Mouse (Mus musculus) lung, postnatal 14 days (tissue): Measurements from ENCODE around the gene Edil3.
"Not testable (repeated sequence)": the region's sequence is repeated elsewhere in the genome, so short reads cannot be mapped to it uniquely, and the experiment has no call there.

Source experiments
- DNase-seq: peaks from one replicate; pipeline ENCODE4 v3.0.0; 2021

Edil3 gene

DNA sequence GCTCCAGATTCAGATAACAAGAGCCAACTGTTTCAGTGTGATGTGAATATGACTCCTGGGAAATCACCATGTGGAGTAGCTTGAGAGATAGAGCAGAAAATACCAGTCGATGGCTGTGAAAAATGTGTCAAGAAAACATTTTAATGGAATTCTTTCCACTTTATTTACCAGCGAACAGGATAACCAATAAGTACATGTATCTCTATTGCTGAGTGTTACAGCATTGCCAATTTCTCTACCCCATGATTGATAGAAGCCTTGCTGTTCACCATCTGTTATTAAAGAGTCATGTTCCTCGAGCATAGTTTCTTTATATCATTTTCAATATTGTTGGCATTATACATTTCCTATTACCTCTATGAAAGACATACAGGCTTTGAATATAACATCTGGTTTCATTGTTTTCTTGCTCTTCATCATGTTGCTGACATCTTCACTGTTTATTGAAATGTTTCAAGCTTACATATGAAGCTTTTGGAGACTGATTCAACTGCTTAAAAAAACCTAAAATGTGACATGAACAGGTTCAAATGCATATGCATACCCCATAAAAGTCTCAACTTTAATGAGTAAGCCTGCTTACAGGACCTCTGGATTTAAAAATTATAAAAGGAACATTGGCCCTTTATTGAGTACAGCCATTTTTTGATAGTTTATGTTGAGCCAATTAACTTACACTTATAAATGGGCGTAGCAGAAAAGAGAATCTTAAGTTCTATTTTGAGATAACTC is 186.6 kb downstream of the Edil3 start:
- DNase-seq, result no peak

DNA sequence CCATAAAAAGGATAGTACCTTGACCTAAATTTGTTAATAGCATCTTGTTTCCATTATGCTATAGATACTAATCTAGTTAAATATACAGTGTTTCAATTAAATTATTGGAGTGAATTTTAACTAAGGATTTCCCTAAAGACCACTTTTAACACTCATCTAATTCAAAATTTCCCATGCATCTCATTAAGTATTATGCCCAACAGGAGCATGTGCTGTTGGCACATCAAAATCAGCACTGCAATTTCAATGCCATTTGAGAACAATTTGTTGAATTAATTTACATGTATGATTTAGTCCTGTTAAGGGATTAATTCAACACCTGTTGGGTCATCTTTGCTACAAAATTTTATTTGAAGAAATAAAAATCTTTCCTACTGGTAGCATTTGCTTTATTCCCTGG is 191.2 kb downstream of the Edil3 start:
- no peak for DNase-seq

DNA sequence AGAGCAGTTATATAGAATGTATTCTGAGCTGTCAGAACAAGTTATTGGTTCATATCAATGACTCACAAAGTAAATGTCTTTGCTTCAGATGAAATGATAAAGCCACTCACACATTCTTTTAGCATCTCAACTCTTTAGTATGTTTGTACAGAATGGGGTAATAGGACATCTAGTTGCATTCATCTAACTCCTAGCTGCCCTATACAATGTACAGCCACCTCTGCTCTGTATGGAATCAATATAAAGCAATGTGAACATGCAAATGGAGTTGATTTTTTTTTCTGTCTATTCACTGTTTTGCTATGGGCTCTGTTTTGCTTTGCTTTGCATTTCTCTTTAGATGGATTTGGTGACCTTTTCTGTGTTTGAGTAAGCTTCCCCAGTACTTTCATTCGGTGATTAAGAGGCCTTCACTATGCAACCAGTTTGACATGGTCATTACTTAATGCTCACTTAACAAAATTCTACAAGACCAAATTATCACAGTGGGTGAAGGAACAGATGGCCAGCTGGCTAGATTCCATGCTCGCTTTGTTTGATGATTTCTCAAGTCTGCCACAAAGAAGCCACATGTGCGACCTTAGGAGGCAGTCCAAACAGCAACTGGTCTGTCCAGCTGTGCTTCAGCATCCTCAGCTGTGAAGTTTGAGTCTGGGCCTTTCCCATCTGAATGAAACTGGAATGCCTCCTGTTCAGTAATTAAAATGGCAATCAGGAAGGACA is 208.7 kb downstream of the Edil3 start:
- peak; percentile 49 for DNase-seq

DNA sequence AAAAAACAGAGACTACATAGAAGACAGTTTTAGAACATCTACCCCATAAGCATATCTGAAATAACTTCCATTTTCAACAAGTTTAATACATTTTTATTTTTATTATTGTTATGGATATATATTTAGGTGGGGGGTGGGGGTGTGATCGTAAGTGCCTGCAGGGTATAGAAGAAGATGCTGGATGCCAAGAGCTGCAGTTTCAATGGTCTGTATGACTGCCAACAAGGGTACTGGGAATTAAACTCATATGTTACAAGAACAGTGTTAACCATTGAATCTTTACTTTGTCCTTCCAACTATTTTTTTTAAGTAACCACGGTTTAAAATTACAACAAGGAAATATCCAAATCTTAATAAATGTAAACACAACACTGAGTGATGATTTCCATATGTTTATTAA is 214.4 kb downstream of the Edil3 start:
- DNase-seq, result no peak

DNA sequence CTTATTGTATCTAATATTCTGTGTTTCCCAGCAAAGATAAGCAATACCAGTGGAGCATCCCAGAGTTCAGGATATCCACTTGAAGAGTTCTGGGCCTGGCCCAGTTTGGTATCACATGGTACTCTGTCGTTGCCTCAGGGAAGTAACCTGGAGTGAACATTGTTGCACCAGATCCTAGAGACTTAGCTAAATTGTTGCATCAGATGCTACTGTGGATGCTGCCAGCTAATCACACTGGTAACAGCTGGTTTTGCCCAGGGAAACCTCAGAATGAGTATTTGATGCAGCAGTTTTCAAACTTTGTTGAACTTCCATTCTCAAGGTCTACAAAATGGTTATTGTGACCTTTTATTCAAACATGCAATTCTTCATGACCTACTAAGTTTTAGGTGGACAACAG is 220.2 kb downstream of the Edil3 start:
- DNase-seq, result no peak

DNA sequence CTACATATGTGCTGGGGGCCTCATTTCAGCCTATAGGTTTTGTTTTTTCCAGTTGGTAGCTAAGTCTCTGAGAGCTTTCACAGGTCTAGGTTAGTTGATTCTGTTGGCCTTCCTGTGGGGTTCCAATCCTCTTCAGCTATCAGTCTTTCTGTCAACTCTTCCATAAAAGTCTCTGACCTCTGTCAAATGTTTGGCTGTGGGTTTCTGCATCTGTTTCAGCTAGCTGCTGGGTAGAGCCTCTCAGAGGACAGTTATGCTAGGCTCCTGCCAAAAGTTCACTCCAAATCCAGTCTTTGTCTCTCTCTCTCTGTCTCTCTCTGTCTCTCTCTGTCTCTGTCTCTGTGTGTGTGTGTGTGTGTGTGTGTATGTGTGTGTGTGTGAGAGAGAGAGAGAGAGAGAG is 248.9 kb downstream of the Edil3 start:
- not testable (repeated sequence) for DNase-seq

DNA sequence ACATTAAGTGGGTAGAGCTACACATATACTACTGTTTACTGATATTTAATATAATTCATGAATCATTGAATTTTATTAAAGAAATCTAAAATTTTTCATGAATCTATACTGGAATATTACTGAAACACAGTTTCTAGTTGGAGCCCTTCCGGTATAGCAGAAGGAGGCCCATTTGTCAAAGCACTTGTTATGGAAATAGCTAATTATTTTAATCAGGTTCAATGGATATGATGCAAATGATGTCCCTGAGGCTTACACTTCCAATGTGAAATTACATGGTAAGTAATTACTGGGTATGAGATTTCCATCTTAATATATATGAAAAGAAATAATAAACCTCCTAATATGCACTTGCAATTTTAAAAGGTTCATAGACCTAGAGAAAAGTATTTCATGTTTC is 254.9 kb downstream of the Edil3 start:
- DNase-seq, result no peak

DNA sequence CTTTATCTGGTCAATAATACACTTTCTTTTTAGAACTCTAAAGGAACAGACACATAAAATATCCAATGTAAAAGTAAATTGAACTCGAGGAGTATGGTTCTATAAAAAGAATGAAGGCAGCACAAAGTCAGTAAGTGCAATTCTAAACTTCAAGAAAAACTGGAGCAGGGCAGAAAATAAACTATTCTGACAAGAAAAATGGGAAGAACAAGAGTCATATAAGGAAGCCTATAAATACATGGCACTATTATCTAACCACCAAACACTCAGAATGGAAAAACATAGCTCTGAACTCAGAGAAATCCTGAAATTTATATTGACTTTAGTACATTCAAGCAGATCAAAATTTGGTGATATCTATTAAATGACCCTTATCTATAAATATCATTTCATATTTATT is 284.6 kb downstream of the Edil3 start:
- no peak for DNase-seq

DNA sequence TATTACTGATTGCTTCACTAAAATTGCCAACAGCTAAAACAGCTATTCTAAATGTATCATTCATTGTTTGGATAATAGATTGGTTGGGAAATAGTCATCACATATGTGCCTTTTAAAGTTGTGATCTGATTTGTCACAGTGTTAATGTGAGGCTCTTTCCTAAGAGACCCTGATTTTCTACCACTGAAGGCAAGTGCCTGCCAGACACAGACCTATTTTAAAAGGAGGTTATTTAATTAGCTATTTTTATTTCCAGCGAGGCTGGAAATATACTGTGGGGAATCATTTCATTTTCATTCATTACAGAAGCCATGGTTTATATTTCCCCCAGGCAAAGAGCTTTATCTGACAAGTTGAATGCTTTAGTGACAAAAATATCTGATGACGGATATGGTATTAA is 296.3 kb downstream of the Edil3 start:
- DNase-seq, result no peak

DNA sequence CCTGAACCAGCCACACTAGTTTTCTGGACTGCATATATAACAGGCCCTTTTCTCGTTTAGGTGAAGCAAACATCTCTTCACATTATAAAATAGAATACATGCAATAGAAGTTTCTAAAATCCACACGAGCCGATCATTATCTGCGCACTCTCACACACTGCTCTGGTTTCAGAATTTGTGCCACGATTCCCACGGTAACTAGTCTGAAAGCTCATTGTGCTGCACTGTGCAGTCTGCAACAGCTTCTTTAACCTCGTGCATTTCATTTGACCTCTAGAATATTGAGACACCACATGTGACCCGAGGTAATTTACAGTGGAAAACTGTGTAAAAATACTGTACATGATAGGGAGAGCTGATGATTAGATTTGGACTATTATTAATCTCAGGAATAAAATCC is 298.5 kb downstream of the Edil3 start:
- DNase-seq, result no peak

DNA sequence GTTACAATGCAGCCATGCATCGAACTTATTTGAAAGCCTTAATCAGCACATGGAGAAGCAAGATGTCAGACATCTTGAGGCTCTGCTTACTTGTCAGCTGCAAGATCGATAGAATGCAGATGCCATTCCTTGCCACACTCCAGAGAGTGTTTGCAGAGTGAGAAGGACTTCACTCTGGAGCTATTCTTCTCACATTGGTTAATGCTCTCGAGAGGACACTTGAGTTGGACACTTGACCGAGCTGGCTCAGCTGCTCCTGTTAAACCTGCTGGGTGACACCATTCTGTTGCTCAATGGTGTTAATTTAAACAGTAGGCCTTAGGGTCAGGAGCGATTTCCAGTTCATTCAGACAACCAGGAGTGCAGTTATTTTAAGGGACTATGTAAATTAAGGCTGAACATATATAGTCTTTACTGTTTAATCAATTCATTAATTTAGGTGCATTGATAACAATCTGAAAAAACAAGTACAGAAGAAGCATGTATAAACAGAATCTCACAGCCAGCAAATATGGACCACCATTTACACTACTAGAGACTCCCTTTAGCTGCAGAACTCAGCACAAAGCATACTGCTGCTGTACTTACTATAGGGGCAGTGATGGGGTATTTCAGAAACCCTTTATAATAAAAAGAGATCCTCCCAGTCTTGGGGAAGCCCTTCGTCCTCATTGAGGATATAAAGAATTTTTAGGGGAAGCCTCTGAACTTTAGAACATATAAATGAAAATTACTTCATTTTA is 301.4 kb downstream of the Edil3 start:
- DNase-seq, result peak; percentile 68

DNA sequence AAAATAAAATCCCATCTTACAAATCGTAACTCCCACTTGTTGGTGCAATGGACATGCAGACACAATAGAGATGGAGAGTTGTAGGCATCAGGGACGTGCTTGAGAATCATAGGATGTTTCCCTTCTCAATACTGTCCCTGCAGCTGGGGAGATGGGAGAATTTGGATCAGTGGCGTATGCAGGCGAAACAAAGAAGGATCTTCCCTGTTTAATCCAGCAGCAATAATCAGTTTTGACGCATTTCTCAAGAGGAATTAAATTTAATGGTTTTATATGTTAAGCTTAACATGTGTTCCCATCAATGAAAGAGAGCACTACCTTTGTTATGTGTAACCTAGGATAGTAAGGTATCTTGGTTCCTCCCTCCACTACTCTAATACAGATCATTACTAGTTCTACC is 302.1 kb downstream of the Edil3 start:
- DNase-seq, result no peak

DNA sequence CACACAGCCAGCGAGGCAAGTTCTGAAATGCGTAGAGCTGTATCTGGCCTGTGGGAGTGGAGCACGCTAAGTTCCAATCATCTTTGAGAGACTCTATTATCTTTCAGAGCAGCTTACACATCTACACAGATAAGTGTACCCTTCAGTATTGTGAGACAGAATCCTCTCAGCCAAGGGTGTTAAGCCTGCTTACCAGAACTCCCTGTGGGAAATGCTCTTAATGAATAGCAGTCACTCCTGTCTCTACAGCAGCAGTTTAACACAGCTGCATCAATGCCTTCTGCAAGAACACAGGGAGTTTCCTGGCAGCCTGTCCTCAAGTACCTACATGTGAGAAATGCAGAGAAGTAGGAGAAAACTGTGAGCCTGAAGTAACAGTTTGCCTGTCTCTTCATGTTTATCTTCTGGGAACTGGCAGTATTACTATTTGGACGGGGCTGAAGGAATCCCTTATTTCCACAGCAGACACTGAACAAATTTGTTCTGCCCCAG is 324.8 kb downstream of the Edil3 start:
- DNase-seq, result no peak

DNA sequence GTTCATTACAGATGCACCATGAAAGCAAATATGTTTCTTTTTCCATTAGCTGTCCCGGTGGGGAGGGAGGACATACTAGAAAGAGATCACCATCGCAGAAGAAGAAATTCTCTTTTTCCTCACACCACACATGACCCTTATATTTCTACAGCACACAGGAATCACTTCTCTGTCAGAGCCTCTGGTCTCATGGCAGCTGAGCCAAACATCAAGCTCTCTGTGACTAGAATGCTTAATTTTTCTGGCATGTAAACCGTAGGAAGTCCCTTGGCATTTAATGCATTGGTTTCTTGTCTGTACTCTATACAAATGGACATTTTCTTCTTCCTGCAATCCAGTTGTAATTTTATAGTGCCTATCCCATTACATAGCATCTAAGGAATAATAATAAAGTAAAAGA is 330.6 kb downstream of the Edil3 start:
- no peak for DNase-seq

DNA sequence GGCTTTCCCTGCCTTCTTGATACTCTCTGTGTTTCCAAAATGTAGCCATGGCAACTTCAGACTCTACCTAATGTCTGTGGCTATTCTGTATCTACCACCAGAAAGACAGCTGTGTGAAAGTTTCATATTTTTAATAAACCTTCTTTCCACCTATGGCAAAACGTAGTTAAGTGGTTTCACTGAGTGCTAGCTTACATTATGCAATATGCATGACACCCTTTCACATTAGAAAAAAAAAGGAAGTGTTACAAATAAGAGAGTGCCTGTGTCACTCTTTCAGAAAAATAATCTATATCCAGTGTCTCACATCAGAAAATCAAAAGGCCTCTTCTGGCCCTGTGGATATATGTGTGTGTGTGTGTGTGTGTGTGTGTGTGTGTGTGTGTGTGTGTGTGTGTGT is 346.7 kb downstream of the Edil3 start:
- DNase-seq, result no peak

DNA sequence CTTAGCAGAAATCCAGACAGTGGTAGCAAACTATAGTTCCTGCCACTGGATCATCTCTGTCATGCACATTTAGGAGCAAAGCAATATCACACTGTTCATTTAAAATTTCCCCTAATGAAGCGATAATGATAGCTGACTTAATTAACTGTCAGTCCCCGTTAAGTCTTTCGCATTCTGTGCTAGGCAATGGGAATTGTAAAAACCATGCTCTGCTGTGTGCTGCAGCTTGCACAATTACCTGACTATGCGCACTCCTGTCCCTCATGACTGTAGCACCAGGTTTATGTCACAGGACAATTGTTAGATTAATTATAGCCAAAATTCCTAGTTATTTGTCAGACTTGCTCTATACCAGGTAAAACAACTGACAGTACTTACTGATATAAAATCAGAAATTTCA is 348.8 kb downstream of the Edil3 start:
- no peak for DNase-seq

DNA sequence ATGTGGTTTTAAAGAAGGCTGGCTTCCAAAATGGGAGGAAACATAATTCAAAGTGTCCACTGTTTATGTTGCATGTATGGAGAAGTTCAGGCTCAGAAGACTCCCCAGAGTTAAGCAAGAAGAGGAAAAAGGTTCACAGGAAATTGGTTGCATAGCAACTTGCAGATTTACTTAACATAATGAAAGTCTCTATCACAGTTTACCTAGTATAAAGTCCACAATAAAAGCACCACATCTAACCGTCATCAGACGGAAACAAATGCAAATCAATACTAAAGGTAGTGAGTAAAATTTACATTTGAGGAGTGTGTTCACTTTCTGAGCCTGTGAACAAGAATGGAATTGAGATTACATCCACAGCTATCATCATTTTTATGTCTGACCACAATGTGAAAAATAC is 353.9 kb downstream of the Edil3 start:
- no peak for DNase-seq

DNA sequence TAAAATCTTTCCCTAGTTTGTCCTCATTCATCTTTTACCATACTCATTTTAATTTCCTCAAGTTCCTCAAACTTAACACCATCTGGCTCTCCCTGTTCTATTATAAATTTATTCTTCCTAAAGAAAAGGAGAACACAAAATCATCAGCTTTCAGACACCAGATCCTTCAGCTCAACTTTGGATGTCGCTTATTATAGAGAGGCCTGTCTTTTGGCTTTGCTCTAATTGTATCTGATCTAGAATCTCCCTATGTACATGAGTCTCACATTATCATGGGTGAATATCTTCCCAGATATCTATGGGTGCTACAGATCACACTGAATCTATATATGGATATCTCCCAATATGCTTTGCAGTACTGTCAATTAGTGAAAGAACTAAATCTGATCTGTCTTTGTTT is 367.8 kb downstream of the Edil3 start:
- no peak for DNase-seq

DNA sequence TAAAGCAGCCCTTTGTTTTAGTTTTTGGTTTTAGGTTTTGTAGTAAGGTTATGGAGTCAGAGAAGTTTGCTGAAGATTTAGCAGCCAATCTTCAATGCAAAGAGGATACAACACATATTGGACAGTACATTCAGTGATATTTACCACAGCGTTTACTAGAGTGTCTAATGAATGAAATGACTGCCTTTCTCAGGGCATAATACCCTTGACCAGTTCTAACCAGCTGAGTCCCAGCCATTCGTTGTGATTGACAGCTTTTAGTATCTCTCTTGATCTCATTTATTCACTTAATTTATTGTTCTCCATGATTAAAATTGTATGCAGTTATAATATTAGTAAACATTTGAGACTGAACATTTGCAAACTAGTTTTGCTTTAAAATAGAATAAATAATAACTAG is 375.7 kb downstream of the Edil3 start:
- no peak for DNase-seq

DNA sequence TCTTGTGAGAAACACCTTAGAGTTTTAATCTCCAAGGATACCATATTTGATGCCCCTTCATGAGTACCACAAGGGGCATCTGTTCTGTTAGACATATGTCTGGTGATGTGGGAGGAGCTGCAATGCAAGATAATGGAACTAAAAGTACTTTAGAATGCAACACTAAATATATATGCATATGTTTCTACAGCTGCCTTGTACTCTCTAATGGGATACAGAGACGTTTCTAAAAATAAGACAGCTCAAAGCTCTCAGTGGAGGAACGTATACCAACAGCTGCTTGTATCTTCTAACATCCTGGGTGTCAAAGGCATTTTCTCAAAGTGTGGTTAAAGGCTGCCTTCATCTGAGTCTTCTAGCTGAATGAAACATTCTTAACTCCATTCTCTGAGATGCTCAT is 378.0 kb downstream of the Edil3 start:
- no peak for DNase-seq

DNA sequence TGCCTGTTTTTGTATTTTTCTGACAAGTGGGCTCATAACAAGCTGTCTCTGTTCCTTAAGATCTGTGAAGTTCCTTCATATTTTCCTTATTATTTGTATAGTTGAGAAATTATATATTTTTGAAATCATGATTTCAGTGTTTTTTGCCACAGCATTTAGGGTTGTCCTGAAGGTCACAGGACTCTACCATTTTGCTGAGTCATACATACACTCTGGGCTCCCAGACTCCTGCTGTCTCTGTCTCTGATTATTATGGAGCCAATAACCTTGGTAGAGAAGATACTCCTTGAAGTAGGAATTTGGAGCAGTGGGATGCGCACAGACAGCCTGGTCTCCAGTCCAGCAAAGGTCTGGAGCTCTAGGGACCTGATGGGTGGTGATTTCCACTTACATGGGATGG is 416.8 kb downstream of the Edil3 start:
- DNase-seq, result no peak

DNA sequence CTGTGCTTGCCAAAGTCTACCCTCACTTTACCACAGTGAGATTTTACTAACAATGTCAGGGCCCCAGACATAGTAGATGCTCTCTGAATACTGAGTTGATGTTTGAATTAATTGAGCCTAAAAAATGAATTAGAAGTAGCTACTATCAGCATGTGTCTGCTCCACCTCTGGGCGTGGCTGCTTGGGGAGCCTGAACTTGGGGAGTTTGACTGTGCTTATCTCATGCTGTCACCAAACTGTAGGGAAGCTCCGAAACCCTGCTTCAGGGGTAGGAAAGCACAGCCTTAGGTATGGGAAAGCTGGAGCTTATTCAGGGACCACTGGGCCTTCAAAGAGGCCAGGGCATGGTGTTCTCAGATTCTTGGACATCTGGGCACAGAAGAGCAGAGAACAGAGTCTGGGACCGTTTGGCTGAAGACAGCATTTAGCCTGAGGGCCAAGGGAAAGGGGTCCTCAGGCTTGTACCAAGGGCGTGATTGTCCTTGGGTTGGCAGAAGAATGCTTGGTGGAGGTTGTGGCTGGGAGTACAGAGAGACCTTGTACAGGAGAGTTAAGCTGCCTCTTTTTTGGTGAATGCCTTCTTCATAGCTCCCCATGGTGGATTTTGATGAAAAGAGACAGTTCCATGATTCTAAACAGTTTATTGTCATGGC is 432.8 kb downstream of the Edil3 start:
- DNase-seq, result no peak

DNA sequence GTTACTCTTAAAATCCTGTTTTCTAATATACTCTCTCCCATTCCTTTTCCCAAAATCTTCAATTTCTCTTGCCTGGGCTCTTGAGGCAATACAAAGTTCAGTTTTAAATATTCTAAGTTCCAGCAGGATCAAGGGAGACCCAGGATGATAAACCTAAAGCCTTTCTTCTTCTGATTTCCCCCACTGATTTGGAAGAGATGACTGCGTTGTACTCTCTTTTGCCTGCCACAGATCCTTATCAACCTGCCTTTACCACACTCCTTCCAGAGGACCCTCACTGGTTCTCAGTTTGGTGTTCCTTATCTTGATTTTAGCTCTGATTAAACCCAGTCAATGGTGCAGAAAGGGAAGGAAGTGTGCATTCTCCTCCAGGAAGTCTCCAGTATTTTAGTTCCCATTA is 435.6 kb downstream of the Edil3 start:
- DNase-seq, result no peak
